Mouse (Mus musculus) left cerebral cortex, adult 2 months (tissue): ENCODE results near the gene Mef2c. TPM values are rescaled to one million over a fixed set of nuclear protein-coding genes. Genes with fewer than 3 reads are reported as not detected.

Experiments
- DNase-seq, 2 experiments: peaks; one replicate each; pipeline ENCODE4 v3.0.0; 2021 to 2022; ENCODE audit warnings: low spot score in 2 of 2, mixed read lengths in 1 of 2; ENCODE audit errors: extremely low spot score in 1 of 2
- H3K27ac ChIP-seq: fragments of 200-600 bp; 2 replicates; pipeline ENCODE4 v1.8.1; 2022
- H3K4me3 ChIP-seq: fragments of 200-600 bp; 2 replicates; pipeline ENCODE4 v1.8.1; 2022
- CTCF ChIP-seq: fragments of 200-600 bp; IDR thresholded peaks from 2 replicates; pipeline ENCODE4 v1.8.1; 2022; ENCODE audit warnings: antibody characterized with exemption, mild to moderate bottlenecking, moderate library complexity
- intact Hi-C: fragments of 180-260 bp; cut with DNase I; formaldehyde crosslinking; loops from one replicate; pipeline ENCODE4 v1.15.1; 2025
- total RNA-seq, 2 experiments: library from RNA; stranded (reverse); gene quantifications; 2 replicates each; pipeline ENCODE4 v1.2.3; 2021

Gene Mef2c
- total RNA-seq, 2 experiments from 2014 or later: 545 to 647 TPM

DNA sequence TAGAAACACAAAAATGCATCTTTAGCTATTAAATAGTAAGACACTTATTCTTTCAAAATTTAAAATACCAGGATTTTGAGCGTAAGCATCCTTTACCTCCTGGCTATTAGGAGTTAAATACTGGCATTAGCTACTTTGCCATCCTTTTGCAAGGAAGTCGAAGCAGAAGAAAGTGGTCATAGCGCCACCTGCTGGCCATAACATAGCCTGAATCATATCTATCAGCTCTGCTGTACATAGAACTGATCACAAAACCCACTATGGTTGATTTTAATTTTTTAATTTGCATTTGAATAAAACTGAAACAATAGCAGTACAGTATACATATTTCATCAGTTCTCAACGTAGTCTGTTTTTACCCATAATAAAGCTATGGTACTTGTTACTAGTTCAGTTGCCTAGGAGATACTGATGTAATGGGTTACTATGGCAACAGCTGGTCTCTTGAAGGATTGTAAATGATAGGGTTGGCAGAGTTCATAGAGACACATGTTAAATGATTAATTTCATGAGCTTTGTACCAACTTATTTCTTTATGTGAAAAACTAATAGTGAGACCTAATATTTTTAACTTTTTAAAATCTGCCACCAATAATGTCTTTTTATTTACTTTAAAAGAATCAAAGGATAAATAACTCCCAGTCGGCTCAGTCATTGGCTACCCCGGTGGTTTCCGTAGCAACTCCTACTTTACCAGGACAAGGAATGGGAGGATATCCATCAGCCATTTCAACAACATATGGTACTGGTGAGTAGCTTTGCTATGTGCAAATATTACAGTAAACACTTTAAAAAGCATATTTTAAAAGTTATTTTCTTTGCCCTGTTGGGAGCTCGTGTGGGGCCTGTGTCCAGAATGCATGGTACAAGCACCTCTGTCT is 151.3 kb downstream of the Mef2c start:
- peak; percentile 97 for TF ChIP-seq CTCF
- H3K4me3 ChIP-seq: no peak overlapping the region
- peak overlapping the region; percentile 73 for H3K27ac ChIP-seq
- peak; percentile 81 to 84 for DNase-seq
- intact Hi-C loops: loop anchor here (2.0 to 10.0 kb wide), 9 partner anchors 130 to 1888 kb away; no protein-coding TSS in a partner anchor

DNA sequence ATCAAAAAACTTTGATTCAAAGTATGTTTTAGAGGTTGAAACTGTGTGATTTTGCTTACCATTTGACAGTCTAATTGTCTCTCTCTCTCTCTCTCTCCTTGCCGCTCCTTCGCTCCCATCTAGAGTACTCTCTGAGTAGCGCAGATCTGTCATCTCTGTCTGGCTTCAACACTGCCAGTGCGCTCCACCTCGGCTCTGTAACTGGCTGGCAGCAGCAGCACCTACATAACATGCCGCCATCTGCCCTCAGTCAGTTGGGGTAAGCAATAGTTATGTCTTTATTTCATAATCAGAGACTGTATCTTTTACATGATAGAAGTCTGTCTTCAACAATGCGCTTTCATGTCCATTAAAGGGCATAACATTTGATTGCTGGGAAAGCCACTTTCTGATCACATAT is 152.3 kb downstream of the Mef2c start:
- intact Hi-C loops: loop anchor here (5.0 to 10.0 kb wide), 6 partner anchors 281 to 1889 kb away; no protein-coding TSS in a partner anchor
- no peak overlapping the region for H3K4me3 ChIP-seq
- DNase-seq: no peak
- TF ChIP-seq CTCF: no peak; the same call in 1 of the 2 replicates
- peak overlapping the region; percentile 73 for H3K27ac ChIP-seq

DNA sequence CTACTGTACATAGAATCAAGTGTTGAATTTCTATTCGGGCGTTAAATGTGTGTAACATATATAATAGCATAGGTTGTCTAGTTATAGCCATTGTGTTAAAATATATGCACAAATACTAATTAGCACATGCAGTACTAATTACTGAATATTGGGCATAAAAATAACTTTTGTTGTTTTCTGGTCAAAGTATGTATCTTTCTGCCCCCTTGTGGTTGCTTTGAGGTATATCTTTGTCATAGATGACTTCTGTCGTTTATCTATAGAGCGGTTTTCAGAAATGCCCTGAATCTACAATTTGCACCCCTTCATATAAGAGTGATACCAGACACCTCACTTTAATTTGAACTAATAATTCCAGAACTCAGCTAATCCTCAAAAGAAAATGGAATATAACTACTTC is 152.9 kb downstream of the Mef2c start:
- Histone ChIP-seq H3K27ac (peak overlapping the region; percentile 75), H3K4me3 (no peak overlapping the region)
- peak; percentile 73 for TF ChIP-seq CTCF
- DNase-seq: no peak
- intact Hi-C loops: loop anchor here (5.0 to 10.0 kb wide), 6 partner anchors 282 to 1889 kb away; no protein-coding TSS in a partner anchor

DNA sequence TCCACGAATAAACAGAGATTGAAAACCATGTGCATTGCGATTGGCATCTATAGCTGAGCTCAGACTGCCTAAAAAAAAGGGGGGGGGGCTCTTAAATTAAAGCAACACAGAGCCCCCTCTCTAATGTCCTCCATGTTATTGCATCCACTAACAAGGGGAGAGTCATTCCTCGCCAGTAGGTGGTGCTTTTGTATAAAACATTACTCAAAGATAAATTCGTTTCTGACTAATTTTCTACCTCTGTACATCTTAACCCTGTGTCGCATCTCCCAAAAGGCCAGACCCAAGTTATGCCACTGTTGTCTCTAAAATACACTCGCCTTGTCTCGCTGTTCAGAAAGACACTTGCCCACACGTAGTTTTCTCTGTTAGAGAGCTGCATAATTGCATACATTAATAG is 156.9 kb downstream of the Mef2c start:
- intact Hi-C loops: loop anchor here (2.0 to 5.0 kb wide), 3 partner anchors 54 to 1502 kb away; no protein-coding TSS in a partner anchor
- peak overlapping the region; percentile 15 for H3K4me3 ChIP-seq
- peak; percentile 56 for TF ChIP-seq CTCF
- DNase-seq: no peak
- H3K27ac ChIP-seq: peak overlapping the region; percentile 63

DNA sequence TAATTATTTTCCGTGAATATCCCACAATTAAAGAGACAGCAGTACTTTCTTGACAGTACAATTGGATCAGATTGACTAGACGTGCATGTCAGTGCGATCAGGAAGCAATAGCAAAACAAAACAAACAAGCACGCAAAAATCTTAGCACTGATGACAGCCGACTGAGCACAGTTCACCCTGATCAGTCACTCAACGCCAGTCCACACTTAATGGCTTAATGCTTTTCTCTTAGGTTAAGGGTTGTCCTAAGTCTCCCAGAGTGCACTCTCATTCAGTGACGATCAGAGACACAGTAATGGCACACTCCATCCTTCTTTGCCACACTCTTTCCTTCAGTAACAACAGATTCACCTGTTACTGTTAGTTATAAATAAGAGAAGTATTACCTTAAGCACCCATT is 157.3 kb downstream of the Mef2c start:
- no peak for DNase-seq
- TF ChIP-seq CTCF: no peak
- Histone ChIP-seq H3K27ac (peak overlapping the region; percentile 63), H3K4me3 (peak overlapping the region; percentile 15)
- intact Hi-C loops: loop anchor here (2.0 to 5.0 kb wide), 3 partner anchors 54 to 1501 kb away; no protein-coding TSS in a partner anchor

DNA sequence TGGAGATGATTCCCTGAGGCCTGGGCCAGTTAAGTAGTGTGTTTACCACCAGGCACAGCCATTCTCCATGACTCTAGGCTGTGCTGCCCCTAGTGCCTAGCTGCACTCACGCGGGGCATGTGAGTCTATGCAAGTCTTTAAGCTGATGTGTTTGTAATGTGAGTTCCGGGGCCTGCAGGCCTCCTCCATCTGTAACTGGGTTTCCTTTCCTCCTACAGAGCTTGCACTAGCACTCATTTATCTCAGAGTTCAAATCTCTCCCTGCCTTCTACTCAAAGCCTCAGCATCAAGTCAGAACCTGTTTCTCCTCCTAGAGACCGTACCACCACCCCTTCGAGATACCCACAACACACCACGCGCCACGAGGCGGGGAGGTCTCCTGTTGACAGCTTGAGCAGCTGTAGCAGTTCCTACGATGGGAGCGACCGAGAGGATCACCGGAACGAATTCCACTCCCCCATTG is 158.3 kb downstream of the Mef2c start:
- TF ChIP-seq CTCF: peak; percentile 43
- DNase-seq: peak in 1 of 2 experiments; percentile 56
- intact Hi-C loops: loop anchor here (1.0 to 5.0 kb wide), 3 partner anchors 685 to 1500 kb away; no protein-coding TSS in a partner anchor
- peak overlapping the region; percentile 63 for H3K27ac ChIP-seq
- H3K4me3 ChIP-seq: peak overlapping the region; percentile 18

DNA sequence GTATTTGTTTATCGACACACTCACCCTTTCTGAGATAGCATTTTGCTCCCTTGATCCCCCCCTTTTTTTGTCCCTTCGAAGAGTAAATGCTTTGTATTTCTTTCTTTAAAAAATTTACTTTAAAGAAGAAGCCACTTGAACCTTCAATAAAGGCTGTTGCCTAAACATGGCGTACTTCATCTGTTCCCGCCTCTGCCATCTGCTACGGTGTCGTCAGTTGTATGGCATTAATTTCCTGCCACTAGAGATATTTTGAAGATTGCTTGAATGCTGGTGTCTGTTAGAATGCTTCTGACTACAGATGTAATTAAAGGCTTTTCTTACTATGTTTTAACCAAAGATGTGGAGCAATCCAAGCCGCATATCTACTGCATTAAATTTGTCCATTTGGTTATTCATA is 162.3 kb downstream of the Mef2c start:
- no peak for DNase-seq
- Histone ChIP-seq H3K27ac (peak overlapping the region; percentile 62), H3K4me3 (no peak overlapping the region)
- intact Hi-C loops: no loop called here
- TF ChIP-seq CTCF: no peak

DNA sequence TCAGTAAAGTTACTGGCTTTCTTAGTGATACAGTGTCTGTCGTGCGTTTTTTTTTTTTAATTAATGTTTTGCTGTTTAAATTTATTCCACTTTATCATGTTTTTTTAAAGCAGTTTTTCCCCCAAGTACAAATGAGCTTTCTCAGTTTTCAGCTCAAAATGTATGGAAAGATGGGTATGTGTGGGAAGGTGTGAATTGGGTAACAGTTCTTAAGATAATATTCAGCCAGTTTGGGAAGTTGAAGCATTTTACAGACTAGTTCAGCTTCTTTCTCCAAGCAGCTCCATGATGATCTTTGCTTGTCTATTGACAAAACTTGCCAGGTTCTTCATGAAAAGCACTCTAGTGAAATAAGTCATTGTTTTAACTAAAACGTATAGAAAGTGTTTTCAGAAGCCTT is 163.2 kb downstream of the Mef2c start:
- Histone ChIP-seq H3K27ac (peak overlapping the region; percentile 62), H3K4me3 (no peak overlapping the region)
- no peak for DNase-seq
- intact Hi-C loops: no loop called here
- no peak for TF ChIP-seq CTCF

DNA sequence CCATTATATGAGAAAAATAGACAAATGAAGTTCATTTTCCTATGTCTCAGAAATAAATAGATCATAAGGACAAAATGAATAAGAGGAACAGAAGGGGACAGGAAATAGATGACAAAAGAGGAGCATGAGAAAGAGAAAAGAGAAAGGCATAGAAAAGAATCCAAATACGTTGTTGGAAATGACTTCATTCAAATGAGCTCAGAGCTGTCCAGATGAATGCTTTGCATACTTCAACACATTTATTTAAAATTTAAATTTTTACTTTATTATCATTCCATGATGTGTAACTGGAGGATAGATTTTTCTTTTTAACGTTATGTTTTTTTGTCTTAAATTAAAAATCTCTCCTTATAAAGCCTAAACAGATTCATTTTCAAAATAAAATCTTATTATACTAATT is 203.8 kb downstream of the Mef2c start:
- no peak overlapping the region for H3K4me3 ChIP-seq
- no peak for TF ChIP-seq CTCF
- no peak for DNase-seq
- intact Hi-C loops: no loop called here
- no peak overlapping the region for H3K27ac ChIP-seq

DNA sequence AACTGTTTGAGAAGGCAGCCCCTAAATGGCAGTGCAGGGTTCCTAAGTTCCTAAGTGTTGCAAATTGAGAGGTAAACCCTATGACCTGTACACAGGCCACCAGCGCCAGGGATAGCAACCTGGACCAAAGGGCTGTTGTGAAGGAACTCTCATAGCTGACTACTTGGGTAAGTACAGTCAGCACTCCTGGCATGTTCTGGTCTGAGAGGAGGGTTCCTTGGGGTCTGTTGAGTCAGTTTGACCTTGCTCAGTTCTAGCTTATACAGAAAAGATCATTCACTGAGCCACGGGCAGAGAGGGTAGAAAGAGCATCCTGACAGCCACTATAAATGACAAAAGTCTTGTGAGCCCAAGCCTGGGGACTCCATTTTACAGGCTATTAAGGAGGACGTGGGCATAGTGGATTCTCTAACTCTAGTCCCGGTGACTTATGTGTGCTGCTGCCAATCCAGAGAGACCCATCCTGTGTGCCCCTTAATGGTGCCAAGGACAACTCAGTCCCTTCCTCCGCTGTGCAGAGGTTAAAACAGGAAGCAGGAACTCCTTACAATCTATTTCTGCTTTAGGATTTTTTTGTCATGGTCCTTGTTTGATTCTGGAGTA is 209.0 kb downstream of the Mef2c start:
- TF ChIP-seq CTCF: no peak
- H3K4me3 ChIP-seq: peak overlapping the region; percentile 37
- intact Hi-C loops: loop anchor here (10.0 kb wide), 1 partner anchor 1452 kb away; no protein-coding TSS in a partner anchor
- peak overlapping the region; percentile 79; the same call in 1 of the 2 replicates for H3K27ac ChIP-seq
- DNase-seq: no peak

DNA sequence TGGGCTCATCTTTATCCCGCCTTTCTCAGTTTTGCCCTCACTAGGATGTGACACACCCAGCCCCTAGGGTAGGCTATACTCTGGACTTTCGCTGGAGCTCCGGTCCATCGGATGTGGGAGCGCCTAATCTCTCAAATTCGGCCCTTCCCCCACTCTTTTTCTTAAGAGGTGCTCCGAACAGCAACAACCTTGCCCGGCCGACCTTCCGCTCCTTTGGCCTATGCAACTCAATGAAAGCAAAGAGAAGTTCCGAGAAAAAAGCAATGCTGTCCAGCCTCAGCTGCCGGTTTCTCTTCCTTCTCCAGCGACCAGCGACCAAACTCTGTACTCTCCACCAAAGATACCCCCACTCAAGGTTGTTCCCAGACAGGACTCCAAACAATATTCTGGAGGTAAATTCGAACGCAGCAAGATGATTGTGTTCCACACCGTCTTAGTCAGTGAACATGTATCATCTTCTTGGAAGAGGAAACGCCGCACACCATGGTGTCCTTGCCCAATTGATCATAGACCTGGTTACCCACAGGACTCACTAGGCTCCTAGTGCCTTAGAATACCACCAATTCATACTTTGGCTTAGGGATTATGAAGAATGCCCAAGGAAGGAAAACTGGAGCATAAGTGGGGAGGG is 209.9 kb downstream of the Mef2c start:
- no peak for TF ChIP-seq CTCF
- peak overlapping the region; percentile 79 for H3K27ac ChIP-seq
- peak overlapping the region; percentile 37 for H3K4me3 ChIP-seq
- no peak for DNase-seq
- intact Hi-C loops: loop anchor here (2.0 to 10.0 kb wide), 3 partner anchors 53 to 1451 kb away; no protein-coding TSS in a partner anchor
